Mouse (Mus musculus) spleen, adult 12 weeks (tissue): ENCODE results near the gene Gm8879.
"Not testable (repeated sequence)": the region's sequence is repeated elsewhere in the genome, so short reads cannot be mapped to it uniquely, and the experiment has no call there.

ENCODE experiments used
- DNase-seq: peaks from one replicate; pipeline ENCODE4 v3.0.0; 2022; ENCODE audit warnings: low spot score

Gene Gm8879

DNA sequence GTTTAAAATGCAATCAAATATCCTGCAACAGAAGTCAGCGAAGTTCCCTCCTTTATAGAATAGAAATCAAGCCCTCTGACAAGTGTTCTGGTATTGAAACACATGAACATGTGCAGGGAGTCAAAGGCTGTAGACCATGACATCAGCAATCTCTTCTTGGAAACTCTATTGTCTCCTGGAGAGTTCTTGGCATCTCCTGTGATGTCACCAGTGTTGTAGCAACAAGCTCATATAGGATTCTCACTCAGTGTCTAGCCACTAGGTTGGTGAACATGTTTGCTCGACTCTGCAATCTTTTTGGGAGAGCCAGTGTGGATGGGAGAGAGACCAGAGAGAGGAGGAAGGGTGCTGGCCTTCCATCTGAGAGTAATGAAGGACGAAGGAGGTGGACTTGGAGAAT is at the start of gene Gm8879:
Gene Gm8879 (plus strand): TSS at position 301 of the 400 bp plus-strand sequence.
- DNase-seq: not testable (repeated sequence)

DNA sequence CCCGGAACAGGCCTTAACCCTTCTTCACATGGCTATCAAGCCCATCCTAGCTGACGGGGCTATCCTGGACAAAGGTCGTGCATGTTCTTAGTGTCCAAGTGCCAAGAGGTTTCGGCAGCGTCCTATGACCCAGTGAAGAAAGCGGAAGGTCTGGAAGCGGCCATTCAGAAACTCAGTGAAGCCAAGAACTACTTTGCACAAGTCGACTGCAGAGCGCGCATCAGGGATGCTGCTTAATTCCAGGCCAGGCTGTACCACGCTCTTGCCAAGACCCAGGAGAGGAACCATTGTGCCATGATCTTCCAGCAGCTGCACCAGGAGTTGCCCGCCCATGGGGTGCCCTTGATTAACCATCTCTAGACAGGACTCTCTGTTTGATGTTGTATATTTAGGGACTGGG is 10.6 kb downstream of the Gm8879 start:
- DNase-seq: not testable (repeated sequence)
